Mouse (Mus musculus): Measurements from ENCODE around the gene Rnpepl1.

DNA sequence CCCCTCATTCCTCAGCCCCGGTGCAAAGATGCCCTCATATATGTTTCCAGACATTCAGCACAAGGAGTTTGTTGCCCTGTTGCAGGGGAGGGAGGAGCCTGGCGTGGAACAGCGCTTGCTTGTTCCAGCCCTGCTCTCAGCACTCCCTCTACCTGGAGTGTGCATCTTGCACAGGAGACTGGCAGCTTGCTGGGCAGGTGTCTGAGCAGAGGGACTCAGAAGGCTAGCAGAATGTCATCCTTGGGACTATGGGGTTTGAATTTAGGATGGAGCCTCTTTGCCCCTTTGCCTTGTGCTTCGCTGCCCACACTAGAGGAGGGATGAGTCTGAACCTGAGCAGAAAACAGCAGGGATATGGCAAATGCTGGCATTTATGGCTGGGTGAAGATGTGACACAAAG is 29.2 kb downstream of the Rnpepl1 start:
- TF ChIP-seq CTCF (IDR thresholded peaks at IDR 0.05; ENCODE audit: low read depth) (no peak), EP300 (IDR thresholded peaks at IDR 0.05; ENCODE audit: low read depth) (no peak)

Measured in liver, embryonic 14.5 days (tissue).